Mouse (Mus musculus): Measurements from ENCODE around the gene Zfhx2. TPM values are rescaled to one million over a fixed set of nuclear protein-coding genes. Genes with fewer than 3 reads are reported as not detected.
"Not testable (repeated sequence)": the region's sequence is repeated elsewhere in the genome, so short reads cannot be mapped to it uniquely, and the experiment has no call there.

Zfhx2 gene
- polyA plus RNA-seq, 1 experiment from 2014 or later = 26.2 TPM

DNA sequence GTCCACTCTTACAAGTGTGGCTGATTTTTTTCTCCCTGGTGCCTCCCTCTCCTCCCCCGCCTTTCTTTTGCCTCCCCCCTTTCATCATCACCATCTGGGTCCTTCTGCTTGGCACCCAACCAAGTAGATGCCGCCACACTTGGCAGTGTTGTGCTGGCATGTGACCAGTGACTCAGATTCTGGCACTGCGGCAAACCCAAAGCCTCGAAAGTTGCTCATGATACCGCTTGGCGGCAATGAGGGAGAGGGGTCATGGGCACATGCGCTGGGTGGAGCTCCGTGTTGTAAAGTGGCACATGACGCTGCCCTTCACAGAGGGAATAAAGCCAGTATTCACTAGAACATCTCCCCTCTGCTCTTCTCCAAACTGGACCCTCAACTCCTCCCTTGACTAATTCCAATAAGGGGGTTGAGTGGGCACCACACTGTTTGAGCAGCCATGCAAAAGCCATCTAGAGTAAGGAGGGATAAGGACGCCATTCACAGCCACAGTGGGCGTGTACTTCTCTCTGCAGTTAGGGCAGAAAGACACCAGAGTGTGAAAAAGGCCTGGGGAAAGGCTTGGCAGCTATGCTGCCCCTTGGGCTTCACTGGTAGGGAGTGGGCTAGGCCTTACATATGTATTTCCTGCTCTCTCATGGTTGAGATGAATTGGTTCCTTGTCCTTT, 36.8 kb downstream of the Zfhx2 start:
- no peak overlapping the region for H3K27ac ChIP-seq (replicated peaks)
- no peak overlapping the region for H3K9ac ChIP-seq (replicated peaks)

GRCm38 (mm10) chr14:55054191-55054749, 37.9 kb downstream of the Zfhx2 start:
- no peak for ATAC-seq (ENCODE audit: low FRiP score, low read depth)
- WGBS = 88% methylated on average over 10 of the region's 10 CpGs
- no peaks in the 10 kb centered on the region for H3K27me3 ChIP-seq
- no peak overlapping the region for H3K4me3 ChIP-seq
- peaks cover 21% of the 10 kb centered on the region; the same call in 1 of the 2 replicates for H3K4me1 ChIP-seq
- H3K36me3 ChIP-seq = no peaks in the 10 kb centered on the region
- no peak overlapping the region for H3K4me2 ChIP-seq (replicated peaks)
- H3K27ac ChIP-seq (replicated peaks) = no peak overlapping the region
- H3K9me3 ChIP-seq = no peaks in the 10 kb centered on the region
- H3K9ac ChIP-seq (replicated peaks) = no peak overlapping the region

More for the DNA sequence above, 36.8 kb downstream of the Zfhx2 start:
- Histone ChIP-seq H3K4me2 (replicated peaks) (no peak overlapping the region), H3K4me1 (peaks cover 27% of the 10 kb centered on the region), H3K4me3 (no peak overlapping the region), H3K36me3 (no peaks in the 10 kb centered on the region), H3K9me3 (no peaks in the 10 kb centered on the region), H3K27me3 (no peaks in the 10 kb centered on the region)
- whole genome bisulfite sequencing = 82% methylated on average over 11 of the region's 11 CpGs
- no peak for ATAC-seq (ENCODE audit: low FRiP score, low read depth)

GRCm38 (mm10) chr14:55053708-55054190, 38.4 kb downstream of the Zfhx2 start:
- Histone ChIP-seq H3K9ac (replicated peaks) (no peak overlapping the region), H3K36me3 (no peaks in the 10 kb centered on the region), H3K27ac (replicated peaks) (no peak overlapping the region), H3K9me3 (no peaks in the 10 kb centered on the region), H3K4me1 (peaks cover 21% of the 10 kb centered on the region; the same call in 1 of the 2 replicates), H3K27me3 (no peaks in the 10 kb centered on the region), H3K4me2 (replicated peaks) (no peak overlapping the region), H3K4me3 (no peak overlapping the region)
- 91% methylated on average over 17 of the region's 17 CpGs for WGBS
- peak; percentile 58; the same call in 1 of the 2 replicates for ATAC-seq (ENCODE audit: low FRiP score, low read depth)

GRCm38 (mm10) chr14:55053050-55053449, 39.1 kb downstream of the Zfhx2 start:
- 82% methylated on average over 4 of the region's 4 CpGs for WGBS
- no peaks in the 10 kb centered on the region for H3K36me3 ChIP-seq
- no peak overlapping the region for H3K4me2 ChIP-seq (replicated peaks)
- H3K27ac ChIP-seq (replicated peaks) = no peak overlapping the region
- no peaks in the 10 kb centered on the region for H3K27me3 ChIP-seq
- no peaks in the 10 kb centered on the region for H3K9me3 ChIP-seq
- peaks cover 21% of the 10 kb centered on the region; the same call in 1 of the 2 replicates for H3K4me1 ChIP-seq
- H3K4me3 ChIP-seq = no peak overlapping the region
- ATAC-seq (ENCODE audit: low FRiP score, low read depth) = no peak
- no peak overlapping the region for H3K9ac ChIP-seq (replicated peaks)

DNA sequence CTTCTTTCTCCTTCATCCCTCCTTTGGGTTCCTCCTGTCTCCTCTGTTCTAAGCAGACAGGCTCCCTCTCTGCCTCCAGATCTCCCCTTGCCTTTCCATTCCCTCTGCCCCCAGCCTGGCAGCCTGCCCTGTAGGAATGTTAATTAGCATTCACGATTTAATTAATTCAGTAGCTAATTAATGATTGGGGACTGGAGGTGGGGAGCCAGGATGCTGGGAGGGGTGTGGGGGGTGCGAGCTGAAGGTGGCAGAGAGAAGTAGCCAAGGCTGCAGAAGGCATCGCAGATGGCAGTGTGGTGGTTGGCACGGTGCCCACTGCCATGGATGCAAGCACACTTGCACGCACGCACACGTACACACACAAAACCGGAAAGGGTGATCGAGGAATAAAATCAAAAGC, 39.6 kb downstream of the Zfhx2 start:
- peak; percentile 50 for ATAC-seq (ENCODE audit: low FRiP score, low read depth)
- peaks cover 21% of the 10 kb centered on the region; the same call in 1 of the 2 replicates for H3K4me1 ChIP-seq
- no peaks in the 10 kb centered on the region for H3K9me3 ChIP-seq
- 87% methylated on average over 9 of the region's 9 CpGs for WGBS
- H3K27me3 ChIP-seq = no peaks in the 10 kb centered on the region
- no peaks in the 10 kb centered on the region for H3K36me3 ChIP-seq
- no peak overlapping the region for H3K4me3 ChIP-seq
- no peak overlapping the region for H3K4me2 ChIP-seq (replicated peaks)
- 0 out of 2 replicates have a peak overlapping the region, but pooled peaks have one; percentile 15 for H3K27ac ChIP-seq (replicated peaks)
- no peak overlapping the region for H3K9ac ChIP-seq (replicated peaks)

DNA sequence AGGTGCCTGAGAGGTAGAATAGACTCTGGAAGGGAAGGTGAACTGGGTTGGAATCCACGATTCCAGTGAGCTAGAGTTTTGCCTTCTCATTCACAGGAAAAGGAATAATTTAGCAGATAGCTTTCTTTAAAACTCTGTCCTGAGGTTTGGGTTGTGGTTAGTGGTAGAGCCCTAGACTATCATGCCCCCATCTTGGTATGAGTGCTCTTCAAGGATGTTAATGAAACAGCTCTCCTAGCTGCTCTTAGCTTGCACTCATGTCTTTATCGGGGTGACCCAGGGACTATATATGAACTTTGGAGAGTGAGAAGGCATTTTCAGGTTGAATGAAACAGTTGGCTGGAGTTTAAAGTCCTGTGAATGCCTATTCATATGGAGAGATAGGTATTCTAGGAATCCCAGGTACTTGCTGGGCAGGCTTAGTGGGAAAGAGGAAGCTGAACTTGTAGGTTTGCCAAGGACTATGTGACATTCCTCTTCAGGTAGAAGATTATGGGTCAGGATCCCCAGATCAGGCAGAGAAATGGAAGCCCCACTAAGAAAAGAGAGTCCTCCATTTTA, 44.1 kb downstream of the Zfhx2 start:
- no peak overlapping the region for H3K4me3 ChIP-seq
- no peaks in the 10 kb centered on the region for H3K36me3 ChIP-seq
- H3K9ac ChIP-seq (replicated peaks) = no peak overlapping the region
- H3K4me2 ChIP-seq (replicated peaks) = no peak overlapping the region
- no peaks in the 10 kb centered on the region for H3K27me3 ChIP-seq
- H3K9me3 ChIP-seq = no peaks in the 10 kb centered on the region
- 86% methylated on average over 2 of the region's 2 CpGs for WGBS
- no peak overlapping the region for H3K27ac ChIP-seq (replicated peaks)
- 0 out of 2 replicates have a peak, but pooled peaks cover 8% of the 10 kb centered on the region for H3K4me1 ChIP-seq
- no peak for ATAC-seq (ENCODE audit: low FRiP score, low read depth)

- not testable (repeated sequence) for H3K36me3 ChIP-seq; H3K27me3 ChIP-seq; H3K4me3 ChIP-seq; H3K4me2 ChIP-seq (replicated peaks); H3K27ac ChIP-seq (replicated peaks); H3K9ac ChIP-seq (replicated peaks); H3K4me1 ChIP-seq; H3K9me3 ChIP-seq; ATAC-seq (ENCODE audit: low FRiP score, low read depth)
- 83% methylated on average over 1 of the region's 2 CpGs for WGBS
Measured at GRCm38 (mm10) chr14:55043694-55044093, 48.4 kb downstream of the Zfhx2 start.

- Histone ChIP-seq H3K4me1 (peaks cover 39% of the 10 kb centered on the region), H3K4me3 (no peak overlapping the region), H3K27ac (replicated peaks) (no peak overlapping the region), H3K36me3 (no peaks in the 10 kb centered on the region), H3K9ac (replicated peaks) (no peak overlapping the region), H3K4me2 (replicated peaks) (peak overlapping the region; percentile 21), H3K27me3 (peaks cover 14% of the 10 kb centered on the region), H3K9me3 (no peaks in the 10 kb centered on the region)
- 25% methylated on average over 19 of the region's 19 CpGs for WGBS
- no peak for ATAC-seq (ENCODE audit: low FRiP score, low read depth)
Measured at GRCm38 (mm10) chr14:55032695-55033225, 59.4 kb downstream of the Zfhx2 start.

- Histone ChIP-seq H3K4me3 (no peak overlapping the region), H3K9me3 (no peaks in the 10 kb centered on the region), H3K4me1 (peaks cover 45% of the 10 kb centered on the region), H3K27ac (replicated peaks) (peak overlapping the region; percentile 90), H3K36me3 (peaks cover 14% of the 10 kb centered on the region; the same call in 1 of the 2 replicates), H3K4me2 (replicated peaks) (peak overlapping the region; percentile 38), H3K27me3 (peaks cover 30% of the 10 kb centered on the region), H3K9ac (replicated peaks) (peak overlapping the region; percentile 39; the same call in 1 of the 2 replicates)
- 5% methylated on average over 11 of the region's 11 CpGs for WGBS
- ATAC-seq (ENCODE audit: low FRiP score, low read depth) = peak; percentile 27; the same call in 1 of the 2 replicates
Measured at GRCm38 (mm10) chr14:55029034-55029698, 63.0 kb downstream of the Zfhx2 start.

DNA sequence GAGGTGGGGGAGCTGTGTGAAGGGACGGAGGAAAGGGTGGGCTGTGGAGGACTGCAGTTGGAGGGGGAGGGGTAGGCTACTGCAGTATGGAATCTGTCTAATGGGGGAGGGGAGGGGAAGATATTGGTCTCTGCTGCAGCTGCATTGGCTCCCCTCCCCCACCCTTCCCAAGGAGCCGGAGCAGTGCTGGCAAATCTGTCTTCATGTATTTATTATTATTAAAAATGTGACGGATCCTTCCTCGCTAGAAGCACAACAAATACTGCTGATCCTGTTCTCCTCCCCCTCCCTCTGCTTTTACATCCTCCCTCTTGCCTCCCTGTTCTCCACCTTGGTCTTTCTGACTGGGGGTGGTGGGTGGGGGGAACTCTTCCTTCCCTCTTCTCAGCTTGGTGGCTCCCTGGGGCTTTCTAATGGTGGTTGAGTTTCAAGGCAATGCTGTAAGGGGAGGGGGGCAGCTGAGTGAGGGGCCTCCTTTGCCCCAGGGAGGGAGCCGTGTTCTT, 63.7 kb downstream of the Zfhx2 start:
- H3K27me3 ChIP-seq = peaks cover 29% of the 10 kb centered on the region
- peak overlapping the region; percentile 90 for H3K27ac ChIP-seq (replicated peaks)
- H3K9ac ChIP-seq (replicated peaks) = peak overlapping the region; percentile 39; the same call in 1 of the 2 replicates
- no peaks in the 10 kb centered on the region for H3K9me3 ChIP-seq
- H3K36me3 ChIP-seq = peaks cover 22% of the 10 kb centered on the region
- peak; percentile 84 for ATAC-seq (ENCODE audit: low FRiP score, low read depth)
- peaks cover 44% of the 10 kb centered on the region for H3K4me1 ChIP-seq
- WGBS = 4% methylated on average over 5 of the region's 5 CpGs
- peak overlapping the region; percentile 38 for H3K4me2 ChIP-seq (replicated peaks)
- no peak overlapping the region for H3K4me3 ChIP-seq

DNA sequence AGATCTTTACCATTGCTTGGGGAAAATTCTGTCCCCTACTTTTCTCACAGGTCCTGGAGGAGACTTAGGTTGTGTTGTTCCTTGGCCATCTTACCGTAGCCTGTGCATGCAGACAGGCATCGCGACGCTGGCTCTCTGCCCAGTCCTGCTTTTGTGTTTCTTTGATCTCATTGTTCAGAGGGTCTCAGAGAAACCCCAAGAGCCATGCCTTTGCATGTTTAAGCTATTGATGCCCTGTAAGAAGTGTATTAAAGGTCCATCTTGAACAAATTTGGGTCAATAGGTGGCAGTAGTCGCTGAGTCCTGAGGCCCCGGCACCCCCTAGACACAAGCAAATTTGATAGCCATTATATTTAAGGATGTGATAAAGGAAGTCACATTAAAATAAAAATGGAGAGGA, 64.5 kb downstream of the Zfhx2 start:
- ATAC-seq (ENCODE audit: low FRiP score, low read depth) = peak; percentile 55
- H3K9me3 ChIP-seq = no peaks in the 10 kb centered on the region
- no peak overlapping the region for H3K4me3 ChIP-seq
- H3K27me3 ChIP-seq = peaks cover 26% of the 10 kb centered on the region
- H3K4me2 ChIP-seq (replicated peaks) = peak overlapping the region; percentile 38
- peak overlapping the region; percentile 90 for H3K27ac ChIP-seq (replicated peaks)
- 5% methylated on average over 6 of the region's 6 CpGs for WGBS
- H3K9ac ChIP-seq (replicated peaks) = 0 out of 2 replicates have a peak overlapping the region, but pooled peaks have one; percentile 11
- peaks cover 37% of the 10 kb centered on the region for H3K4me1 ChIP-seq
- peaks cover 29% of the 10 kb centered on the region for H3K36me3 ChIP-seq

Measured in midbrain, embryonic 12.5 days (tissue).